Mouse (Mus musculus): ENCODE results near the gene Bach2. TPM values are rescaled to one million over a fixed set of nuclear protein-coding genes. Genes with fewer than 3 reads are reported as not detected.

Gene Bach2
- total and polyA plus RNA-seq, 2 experiments from 2014 or later, result 13.9 to 14.7 TPM

DNA sequence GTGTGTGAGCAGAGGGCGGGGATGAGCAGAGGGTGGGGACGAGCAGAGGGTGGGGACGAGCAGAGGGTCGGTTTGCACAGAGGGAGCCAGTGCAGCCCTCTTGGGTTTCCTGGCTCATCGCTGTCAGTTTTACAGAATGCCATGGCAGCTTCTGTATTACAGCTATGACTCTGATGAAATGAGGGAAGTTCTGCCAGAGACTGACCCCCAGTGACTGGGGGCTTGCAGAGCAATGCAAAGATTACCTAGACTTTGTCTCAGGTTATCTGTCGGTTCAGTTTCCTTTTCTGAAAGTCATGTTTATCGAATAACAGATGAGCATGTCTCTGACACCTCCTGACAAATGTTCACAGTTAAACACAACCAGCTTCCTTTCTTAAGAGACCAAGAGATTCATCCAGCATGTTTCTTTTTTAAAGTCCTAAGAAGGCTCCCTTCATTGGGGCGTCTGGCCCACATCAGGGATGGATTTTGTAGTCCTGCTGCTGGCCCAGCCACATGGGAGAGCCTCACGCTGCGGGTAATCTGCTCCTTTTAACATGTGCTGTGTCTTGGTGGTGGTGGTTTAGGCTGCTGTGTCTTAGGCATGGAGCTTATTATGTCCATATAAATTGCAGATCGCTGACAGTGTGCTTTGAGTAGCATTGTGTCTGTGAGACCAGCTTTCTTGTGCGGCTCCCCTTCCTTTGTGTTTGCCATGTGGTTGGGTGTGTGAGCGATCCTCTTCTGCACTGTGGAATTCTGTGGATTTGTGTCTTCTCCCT is 126.7 kb downstream of the Bach2 start:
- WGBS, result 33% methylated on average over 13 of the region's 13 CpGs
- ATAC-seq (no peak), DNase-seq (ENCODE audit: low spot score) (no peak)
- no peak for TF ChIP-seq CTCF (IDR thresholded peaks at IDR 0.05; ENCODE audit: low read depth)
- Histone ChIP-seq H3K9me3 (ENCODE audit: low read length) (no peaks in the 10 kb centered on the region), H3K36me3 (ENCODE audit: insufficient read depth, low read length) (no peaks in the 10 kb centered on the region), H3K27ac (no peak overlapping the region), H3K4me1 (ENCODE audit: insufficient read depth, low read length) (0 out of 2 replicates have a peak, but pooled peaks cover 6% of the 10 kb centered on the region), H3K4me2 (ENCODE audit: low read depth, low read length) (no peak overlapping the region), H3K9ac (replicated peaks; ENCODE audit: low read length) (no peak overlapping the region), H3K4me3 (ENCODE audit: low read length) (no peak overlapping the region), H3K27me3 (ENCODE audit: insufficient read depth, low read length) (no peaks in the 10 kb centered on the region)

DNA sequence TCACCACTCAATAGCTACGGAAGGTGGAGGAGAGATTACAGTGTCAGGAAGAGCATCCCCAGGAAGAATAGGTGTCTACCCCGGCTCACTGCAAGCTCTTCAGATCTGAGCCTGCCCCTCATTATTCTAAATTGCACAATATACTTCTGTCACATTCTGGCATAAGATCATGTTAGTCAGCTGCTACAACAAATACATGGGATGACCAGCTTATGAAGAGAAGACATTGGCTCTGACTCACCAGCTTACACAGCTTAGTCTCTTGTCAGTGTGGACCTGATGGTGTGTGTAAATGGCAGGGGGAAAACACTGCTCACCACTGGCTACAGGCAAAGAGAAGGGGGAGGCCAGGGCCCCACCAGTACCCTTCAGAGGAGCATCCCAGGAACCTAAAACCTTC is 127.6 kb downstream of the Bach2 start:
- DNase-seq (ENCODE audit: low spot score) (no peak), ATAC-seq (no peak)
- no peaks in the 10 kb centered on the region for H3K27me3 ChIP-seq (ENCODE audit: insufficient read depth, low read length)
- WGBS, result 78% methylated on average over 2 of the region's 2 CpGs
- no peak overlapping the region for H3K4me3 ChIP-seq (ENCODE audit: low read length)
- H3K4me1 ChIP-seq (ENCODE audit: insufficient read depth, low read length), result 0 out of 2 replicates have a peak, but pooled peaks cover 6% of the 10 kb centered on the region
- H3K36me3 ChIP-seq (ENCODE audit: insufficient read depth, low read length), result no peaks in the 10 kb centered on the region
- no peak for TF ChIP-seq CTCF (IDR thresholded peaks at IDR 0.05; ENCODE audit: low read depth)
- H3K9me3 ChIP-seq (ENCODE audit: low read length), result no peaks in the 10 kb centered on the region
- H3K9ac ChIP-seq (replicated peaks; ENCODE audit: low read length), result no peak overlapping the region
- H3K27ac ChIP-seq, result no peak overlapping the region
- H3K4me2 ChIP-seq (ENCODE audit: low read depth, low read length), result no peak overlapping the region

GRCm38 (mm10) chr4:32368345-32368744 is 129.7 kb downstream of the Bach2 start:
- no peak for ATAC-seq
- H3K9me3 ChIP-seq (ENCODE audit: low read length), result no peaks in the 10 kb centered on the region
- H3K4me2 ChIP-seq (ENCODE audit: low read depth, low read length), result no peak overlapping the region
- no peak for DNase-seq (ENCODE audit: low spot score)
- H3K4me1 ChIP-seq (ENCODE audit: insufficient read depth, low read length), result peaks cover 23% of the 10 kb centered on the region; the same call in 1 of the 2 replicates
- no peaks in the 10 kb centered on the region for H3K36me3 ChIP-seq (ENCODE audit: insufficient read depth, low read length)
- H3K4me3 ChIP-seq (ENCODE audit: low read length), result no peak overlapping the region
- H3K27me3 ChIP-seq (ENCODE audit: insufficient read depth, low read length), result no peaks in the 10 kb centered on the region
- TF ChIP-seq CTCF (IDR thresholded peaks at IDR 0.05; ENCODE audit: low read depth), result no peak
- H3K9ac ChIP-seq (replicated peaks; ENCODE audit: low read length), result no peak overlapping the region
- no peak overlapping the region for H3K27ac ChIP-seq
- WGBS, result 44% methylated on average over 8 of the region's 8 CpGs

DNA sequence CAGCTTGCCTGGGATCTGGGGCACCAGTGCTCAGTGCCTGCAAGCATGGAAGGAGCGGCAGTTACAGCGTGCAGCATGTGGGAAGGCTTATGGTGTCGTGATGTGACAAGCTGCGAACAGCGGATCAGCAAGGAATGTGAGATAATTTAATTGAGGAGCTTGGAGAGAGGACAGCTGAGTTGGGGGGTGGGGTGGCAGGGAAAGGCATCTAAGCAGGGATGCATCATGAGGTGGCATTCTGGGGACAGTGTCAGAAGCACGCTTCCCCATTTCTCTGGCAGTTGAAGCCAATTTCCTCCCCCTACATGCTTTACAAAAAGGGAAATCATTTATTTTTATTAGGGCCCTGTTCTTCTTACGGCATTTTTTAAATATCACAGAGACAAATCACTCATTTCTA is 134.5 kb downstream of the Bach2 start:
- Histone ChIP-seq H3K4me2 (ENCODE audit: low read depth, low read length) (no peak overlapping the region), H3K4me1 (ENCODE audit: insufficient read depth, low read length) (peaks cover 25% of the 10 kb centered on the region; the same call in 1 of the 2 replicates), H3K4me3 (ENCODE audit: low read length) (no peak overlapping the region), H3K36me3 (ENCODE audit: insufficient read depth, low read length) (no peaks in the 10 kb centered on the region), H3K27me3 (ENCODE audit: insufficient read depth, low read length) (no peaks in the 10 kb centered on the region), H3K9me3 (ENCODE audit: low read length) (no peaks in the 10 kb centered on the region), H3K9ac (replicated peaks; ENCODE audit: low read length) (0 out of 2 replicates have a peak overlapping the region, but pooled peaks have one; percentile 9), H3K27ac (peak overlapping the region; percentile 64)
- 32% methylated on average over 7 of the region's 7 CpGs for WGBS
- peak; percentile 74 for ATAC-seq
- peak; percentile 61 for DNase-seq (ENCODE audit: low spot score)
- TF ChIP-seq CTCF (IDR thresholded peaks at IDR 0.05; ENCODE audit: low read depth), result no peak

DNA sequence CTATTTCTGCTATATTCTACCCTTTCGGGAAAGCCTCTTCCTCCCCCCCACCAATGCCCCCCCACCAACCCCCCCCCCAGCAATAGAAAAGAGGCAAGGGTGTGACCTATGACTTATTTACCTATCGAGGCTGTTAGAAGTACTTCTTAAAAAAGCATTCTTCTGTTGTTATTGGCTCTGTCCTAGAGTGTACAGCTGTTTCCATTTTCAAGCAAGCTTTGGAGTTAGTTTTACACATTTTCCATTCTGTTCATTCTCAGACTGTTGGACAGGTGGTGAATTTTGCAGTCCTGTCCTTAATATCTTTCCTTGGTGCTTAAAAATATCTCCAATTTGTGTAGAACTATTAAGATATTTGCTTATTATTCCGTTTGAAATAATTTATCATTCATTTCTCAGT is 134.9 kb downstream of the Bach2 start:
- WGBS, result 67% methylated on average over 3 of the region's 3 CpGs
- Histone ChIP-seq H3K4me2 (ENCODE audit: low read depth, low read length) (no peak overlapping the region), H3K4me1 (ENCODE audit: insufficient read depth, low read length) (peaks cover 27% of the 10 kb centered on the region; the same call in 1 of the 2 replicates)

DNA sequence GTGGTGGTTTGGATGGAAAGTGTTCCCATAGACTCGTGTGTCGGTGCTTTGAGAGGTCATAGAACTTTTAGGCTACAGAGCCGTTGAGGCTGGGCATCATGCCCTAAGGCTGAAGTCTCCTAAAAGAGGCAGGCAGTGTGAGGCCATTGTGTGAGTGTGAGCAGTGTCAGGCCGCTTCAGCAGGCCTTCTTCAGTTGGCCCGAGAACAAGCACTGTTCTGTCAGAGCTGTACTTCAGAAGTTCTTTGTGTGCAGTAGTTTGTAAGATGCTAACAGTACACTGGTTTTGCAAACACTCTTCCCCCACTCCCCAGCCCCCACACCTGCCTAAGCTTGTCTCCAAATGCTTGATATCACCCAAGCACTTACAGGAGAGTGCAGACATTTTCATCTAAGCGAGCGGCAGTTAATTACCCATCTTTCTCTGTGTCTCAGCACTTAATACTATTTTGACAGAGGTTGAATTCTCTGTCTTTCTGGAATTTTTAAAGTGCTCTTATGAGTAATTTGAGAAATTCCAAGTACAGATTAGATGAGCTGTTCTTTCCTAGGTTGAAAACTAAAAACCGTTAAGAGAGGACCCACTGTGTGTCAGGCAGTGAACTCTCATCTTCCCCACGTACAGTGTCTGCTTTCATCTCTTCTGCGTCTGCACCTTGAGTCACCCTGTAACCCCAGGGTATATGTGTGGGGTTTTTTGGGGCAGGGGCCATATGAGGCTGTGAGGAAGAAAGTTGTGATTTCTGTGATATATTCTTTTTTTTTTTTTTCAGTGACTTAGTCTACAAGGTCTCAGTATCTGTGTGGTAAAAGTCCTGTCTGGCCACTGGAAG is 136.4 kb downstream of the Bach2 start:
- Histone ChIP-seq H3K9me3 (ENCODE audit: low read length) (no peaks in the 10 kb centered on the region), H3K4me1 (ENCODE audit: insufficient read depth, low read length) (peaks cover 28% of the 10 kb centered on the region; the same call in 1 of the 2 replicates), H3K4me2 (ENCODE audit: low read depth, low read length) (no peak overlapping the region), H3K9ac (replicated peaks; ENCODE audit: low read length) (no peak overlapping the region), H3K27ac (0 out of 2 replicates have a peak overlapping the region, but pooled peaks have one; percentile 38), H3K36me3 (ENCODE audit: insufficient read depth, low read length) (no peaks in the 10 kb centered on the region), H3K27me3 (ENCODE audit: insufficient read depth, low read length) (no peaks in the 10 kb centered on the region), H3K4me3 (ENCODE audit: low read length) (no peak overlapping the region)
- ATAC-seq, result peak; percentile 69
- 57% methylated on average over 10 of the region's 10 CpGs for WGBS
- TF ChIP-seq CTCF (IDR thresholded peaks at IDR 0.05; ENCODE audit: low read depth), result no peak
- DNase-seq (ENCODE audit: low spot score), result peak; percentile 65

More for the DNA sequence above, 134.9 kb downstream of the Bach2 start:
- ATAC-seq (no peak), DNase-seq (ENCODE audit: low spot score) (no peak)
- TF ChIP-seq CTCF (IDR thresholded peaks at IDR 0.05; ENCODE audit: low read depth), result no peak
- no peak overlapping the region for H3K4me3 ChIP-seq (ENCODE audit: low read length)
- no peaks in the 10 kb centered on the region for H3K27me3 ChIP-seq (ENCODE audit: insufficient read depth, low read length)
- no peak overlapping the region for H3K9ac ChIP-seq (replicated peaks; ENCODE audit: low read length)
- no peak overlapping the region for H3K27ac ChIP-seq
- no peaks in the 10 kb centered on the region for H3K36me3 ChIP-seq (ENCODE audit: insufficient read depth, low read length)
- no peaks in the 10 kb centered on the region for H3K9me3 ChIP-seq (ENCODE audit: low read length)
